Mouse (Mus musculus) embryonic fibroblast, embryonic 13.5 days (primary cell): ENCODE results near the gene Ghdc.

Experiments
- CTCF ChIP-seq: IDR thresholded peaks from 2 replicates; pipeline ENCODE4 v1.5.1; 2011; ENCODE audit warnings: mild to moderate bottlenecking, control low read depth, low read length, moderate library complexity, borderline replicate concordance; ENCODE audit not compliant: insufficient read depth
- POLR2A ChIP-seq: IDR thresholded peaks from 2 replicates; pipeline ENCODE4 v1.6.1; 2011; ENCODE audit warnings: low read depth, mild to moderate bottlenecking, control low read depth, low read length, moderate library complexity

- TF ChIP-seq POLR2A = no peak
- no peak for TF ChIP-seq CTCF
Observed at GRCm38 (mm10) chr11:100795386-100795785, 24.6 kb upstream of the Ghdc start.
